Mouse (Mus musculus): ENCODE results near the gene Asb2.

Asb2 gene

DNA sequence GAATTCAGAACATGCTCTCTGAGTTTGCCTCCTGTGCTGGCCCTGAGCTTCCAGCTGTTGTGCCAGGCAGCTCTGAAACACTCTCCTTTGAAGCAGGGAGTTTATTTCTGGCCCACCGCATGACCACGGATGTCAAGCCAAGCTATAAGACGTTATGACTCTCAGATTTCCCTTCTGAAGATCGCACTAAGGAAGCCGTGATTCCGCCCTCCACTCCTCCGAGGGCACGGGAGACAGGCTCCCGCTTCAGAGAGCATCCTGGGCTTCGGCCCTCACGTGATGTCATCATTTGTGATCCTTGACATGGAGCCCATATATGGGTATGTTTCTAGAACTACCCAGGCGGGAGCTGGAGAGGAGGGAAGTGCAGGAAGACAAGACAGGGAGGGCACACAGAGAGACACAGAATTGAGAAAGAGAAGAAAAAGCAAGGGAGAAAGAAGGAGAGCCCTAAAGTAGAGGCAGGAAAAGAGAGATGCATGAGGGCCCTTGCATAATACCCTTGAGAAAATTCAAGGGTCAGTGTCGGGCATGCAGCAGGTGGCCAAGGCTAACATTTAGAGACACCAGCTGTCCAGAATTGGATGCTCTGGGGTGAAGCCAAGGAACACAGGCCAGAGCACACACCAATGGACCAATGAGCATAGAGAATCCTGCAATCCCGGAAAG lies at the start of gene Asb2:
TSS of gene Asb2 (minus strand) at position 256 of the 669 bp plus-strand sequence.
- WGBS = 49% methylated on average over 14 of the region's 14 CpGs

DNA sequence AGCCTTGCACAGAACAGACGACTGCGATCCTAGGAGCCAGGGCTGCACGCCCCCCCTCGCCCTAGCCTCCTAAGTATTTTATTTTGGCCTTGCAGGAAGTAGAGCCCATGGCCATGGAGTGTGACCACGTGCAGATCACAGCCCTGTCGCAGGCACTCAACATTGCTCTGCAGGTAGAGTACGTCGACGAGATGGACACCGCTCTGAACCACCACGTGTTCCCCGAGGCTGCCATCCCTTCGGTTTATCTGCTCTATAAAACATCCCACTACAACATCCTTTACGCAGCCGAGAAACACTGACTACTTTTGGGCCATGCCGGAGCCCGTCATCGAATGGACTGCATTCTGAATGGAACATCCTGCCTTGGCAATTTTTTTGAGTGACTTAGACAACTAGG lies 48.3 kb upstream of the Asb2 start:
- 84% methylated on average over 18 of the region's 18 CpGs for WGBS

DNA sequence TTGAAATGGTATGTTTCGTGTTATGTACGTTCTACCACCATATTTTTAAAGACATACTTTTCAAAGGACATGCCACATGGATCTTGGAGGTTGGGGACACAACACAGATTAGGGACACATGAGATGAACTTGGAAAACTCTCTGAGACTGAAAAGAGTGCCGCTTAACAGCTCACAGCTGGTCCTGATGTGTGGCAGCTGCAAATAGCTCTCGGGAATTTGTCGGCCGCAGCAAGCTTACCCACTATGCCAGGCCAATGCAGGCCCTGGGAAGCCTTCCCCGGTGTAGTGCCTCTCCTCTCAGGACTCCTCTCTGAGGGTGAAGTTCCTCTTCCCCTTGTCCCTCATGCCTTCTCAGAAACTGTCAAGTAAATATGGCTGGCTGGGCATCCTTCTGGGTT lies 41.0 kb upstream of the Asb2 start:
- 76% methylated on average over 7 of the region's 7 CpGs for WGBS

DNA sequence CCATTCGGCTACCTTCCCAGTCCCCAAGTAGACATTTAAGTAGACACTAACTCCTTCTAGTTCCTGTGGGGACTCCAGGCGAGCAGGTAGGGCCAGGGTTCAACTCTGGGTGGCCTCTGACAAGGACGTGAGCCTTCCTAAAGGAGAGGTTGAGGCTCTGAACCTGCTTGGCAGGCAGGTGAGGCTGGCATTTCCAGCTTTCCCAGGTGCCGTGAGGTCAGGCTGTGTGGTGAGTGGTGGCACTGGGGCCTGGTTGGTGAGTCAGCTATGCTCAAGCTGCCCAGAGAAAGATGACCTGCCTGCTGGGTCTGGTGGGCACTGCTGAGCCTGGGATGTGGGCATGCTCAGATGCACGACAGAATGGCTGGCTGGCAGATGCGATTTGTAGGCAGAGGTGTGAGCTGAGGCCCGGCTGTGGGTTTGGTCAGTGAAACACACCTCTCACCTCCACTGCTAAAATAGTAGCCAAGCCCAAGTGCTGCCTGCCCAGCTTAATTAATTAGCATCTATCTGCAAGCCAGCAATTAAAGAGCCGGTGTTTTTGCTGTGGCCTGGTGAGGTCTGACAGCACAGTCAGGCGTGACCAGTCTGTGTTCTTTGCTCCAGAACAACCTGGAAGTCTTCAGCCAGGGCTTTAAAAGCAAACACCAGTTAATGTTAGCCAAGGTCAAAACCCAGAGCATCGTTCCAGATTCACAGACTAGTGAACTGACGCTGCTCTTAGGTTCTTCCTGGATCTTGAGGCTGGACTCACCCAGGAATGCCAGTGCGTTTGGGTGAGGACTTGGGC lies 39.9 kb upstream of the Asb2 start:
- 74% methylated on average over 12 of the region's 12 CpGs for WGBS

DNA sequence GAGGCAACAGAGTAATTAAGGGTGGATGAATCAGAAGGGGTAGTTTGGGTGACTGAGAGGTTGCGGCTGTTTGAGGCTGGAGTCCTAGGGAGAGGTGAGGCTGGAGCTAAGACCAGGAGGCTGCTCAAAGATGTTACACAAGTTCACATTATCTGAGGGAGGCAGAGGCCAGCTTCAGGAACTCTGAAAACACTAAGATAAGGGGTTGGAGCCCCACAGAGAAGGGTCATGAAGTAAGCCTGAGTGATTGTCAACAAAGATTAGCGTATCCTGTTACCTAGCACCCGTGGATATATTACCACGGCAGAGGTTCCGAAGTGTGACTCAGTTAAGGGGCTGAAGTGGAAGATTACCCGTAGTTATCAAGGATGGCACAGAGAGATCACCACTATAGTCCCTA lies 37.7 kb upstream of the Asb2 start:
- 80% methylated on average over 6 of the region's 6 CpGs for WGBS

DNA sequence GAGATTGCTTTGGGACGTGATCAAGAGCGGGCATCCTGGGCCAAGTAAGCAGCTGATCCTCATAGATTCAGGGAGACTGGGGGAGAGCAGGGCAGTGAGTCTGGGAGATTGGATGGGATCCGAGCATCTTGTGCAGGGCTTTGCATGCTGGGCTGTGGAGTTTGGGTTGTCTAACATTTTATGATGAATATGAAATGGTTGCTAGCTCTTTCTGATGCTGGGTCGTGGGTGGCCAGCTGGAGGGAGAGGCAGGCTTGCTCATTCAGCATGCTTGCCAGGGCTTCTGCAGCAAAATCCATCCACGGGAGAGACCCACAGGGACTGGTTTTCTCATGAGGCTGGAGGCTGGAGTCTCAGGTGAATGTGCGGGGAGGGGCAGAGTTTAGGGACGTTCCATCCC lies 35.3 kb upstream of the Asb2 start:
- WGBS = 50% methylated on average over 7 of the region's 7 CpGs

DNA sequence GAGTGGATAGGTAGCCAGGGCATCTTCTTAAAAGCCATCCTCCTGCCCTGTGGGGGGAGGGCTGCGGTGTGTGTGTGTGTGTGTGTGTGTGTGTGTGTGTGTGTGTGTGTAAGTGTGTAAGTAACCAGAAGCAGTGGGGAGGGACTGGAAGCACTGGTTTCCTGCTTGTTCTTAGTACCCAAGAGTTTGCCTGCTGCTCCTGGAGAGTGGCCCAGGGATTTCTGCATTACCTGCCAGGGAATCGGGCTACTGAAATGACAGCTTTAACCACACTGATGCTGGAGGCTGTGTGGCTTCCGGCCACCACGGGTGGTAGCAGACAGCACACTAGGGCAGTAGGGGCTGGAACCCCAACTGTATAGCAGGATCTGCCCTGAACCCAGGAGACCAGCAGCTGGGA lies 34.2 kb upstream of the Asb2 start:
- 44% methylated on average over 4 of the region's 4 CpGs for WGBS

DNA sequence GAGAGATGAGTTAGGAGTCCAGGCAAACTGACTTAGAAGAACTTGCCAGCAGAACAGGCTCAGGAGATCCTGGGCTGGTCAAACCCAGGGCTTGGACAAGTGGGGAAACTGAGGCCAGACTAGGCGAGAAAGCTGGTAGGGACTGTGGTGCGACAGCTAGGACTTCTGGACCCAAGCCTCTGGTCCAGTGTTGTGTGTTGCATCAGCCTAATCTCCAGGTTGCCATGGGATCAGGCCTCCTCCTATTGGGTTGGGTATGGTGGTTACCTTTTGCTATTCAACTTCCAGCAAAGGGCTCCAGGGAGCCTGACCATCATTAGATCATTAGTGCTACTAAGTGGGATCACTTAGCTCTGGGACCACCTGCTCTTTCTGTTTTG lies 33.5 kb upstream of the Asb2 start:
- 60% methylated on average over 2 of the region's 2 CpGs for WGBS

DNA sequence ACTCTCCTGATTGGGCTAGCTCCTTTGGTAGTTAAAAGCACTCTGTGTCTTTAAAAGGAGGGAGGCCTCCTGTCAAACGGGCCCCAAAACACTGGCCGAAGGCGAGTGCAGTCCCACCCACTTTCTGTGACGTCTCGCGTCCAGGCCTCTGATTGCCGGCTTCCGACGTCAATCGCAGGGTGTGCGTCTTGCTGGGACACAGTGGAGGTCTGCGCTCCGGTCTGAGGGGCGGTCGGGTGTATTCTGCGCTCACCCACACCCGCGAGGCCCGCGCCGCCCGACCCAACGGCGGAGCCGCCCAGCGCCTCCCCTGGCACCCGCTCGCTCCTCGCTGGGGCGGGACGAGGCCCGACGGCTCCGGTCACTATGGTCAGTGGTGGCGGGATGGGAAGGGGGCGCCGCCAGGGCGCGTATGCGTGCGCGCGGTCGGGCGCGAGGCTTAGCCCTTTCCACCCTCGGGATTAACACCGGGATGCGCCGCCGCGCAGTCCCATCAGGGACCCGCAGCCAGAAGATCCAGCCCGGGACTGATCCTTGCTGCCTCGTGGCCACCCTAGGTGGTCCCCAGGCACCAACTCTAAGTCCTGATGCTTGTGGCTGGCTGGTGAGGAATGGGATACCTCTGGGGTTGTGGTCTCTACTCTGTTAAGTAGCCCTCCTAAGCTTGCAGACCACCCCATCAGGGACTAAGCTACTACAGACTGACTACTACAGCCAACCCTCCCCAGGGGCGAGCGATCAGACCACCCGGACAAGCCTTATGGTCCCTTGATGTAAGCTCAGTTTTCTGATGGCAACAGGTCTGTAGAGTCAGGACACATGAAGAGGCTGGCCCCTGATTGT lies 32.9 kb upstream of the Asb2 start, which contains the start of gene Otub2:
TSS of gene Otub2 (plus strand) at position 178 of the 843 bp plus-strand sequence.
- WGBS = under 1% methylated on average over 57 of the region's 58 CpGs

DNA sequence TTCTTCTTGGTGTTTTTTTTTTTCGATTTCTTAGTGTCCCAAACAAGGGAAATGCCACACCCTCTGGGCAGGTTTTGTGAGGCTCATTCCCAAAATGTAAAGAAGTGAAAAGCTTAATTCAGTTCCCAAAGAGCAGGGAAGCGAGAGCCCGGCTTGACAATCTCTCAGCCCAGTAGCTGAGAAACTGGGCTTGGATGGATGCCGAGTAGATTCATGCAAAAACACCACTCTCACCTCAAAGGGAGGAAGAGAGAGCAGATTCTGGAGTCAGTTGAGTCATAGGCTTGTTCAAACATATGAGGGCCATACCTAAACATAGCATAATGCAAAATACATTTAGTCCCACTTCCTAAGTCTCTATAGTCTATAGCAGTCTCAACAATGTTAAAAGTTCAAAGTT lies 24.4 kb upstream of the Asb2 start:
- WGBS = 51% methylated on average over 4 of the region's 4 CpGs

DNA sequence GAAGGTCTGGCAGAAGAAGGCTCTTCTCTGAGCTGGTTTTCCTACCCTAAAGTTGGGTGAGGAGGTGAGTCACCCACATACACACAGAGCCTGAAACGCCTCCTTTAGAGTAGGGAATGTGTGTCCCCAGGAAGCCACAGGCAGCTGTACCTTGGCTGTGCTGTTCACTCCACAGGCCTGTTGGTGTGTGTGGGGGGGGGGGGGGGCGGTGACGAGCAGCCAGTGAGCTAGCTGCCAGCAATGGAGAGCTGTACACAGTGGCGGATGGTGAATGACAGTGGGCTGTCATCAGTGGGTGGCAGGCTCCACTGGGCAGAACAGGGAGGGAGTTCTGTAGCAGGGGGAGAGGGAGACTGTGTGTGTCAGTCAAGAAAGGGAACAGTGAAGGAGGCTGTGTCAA lies 21.0 kb upstream of the Asb2 start:
- WGBS = 16% methylated on average over 4 of the region's 4 CpGs

DNA sequence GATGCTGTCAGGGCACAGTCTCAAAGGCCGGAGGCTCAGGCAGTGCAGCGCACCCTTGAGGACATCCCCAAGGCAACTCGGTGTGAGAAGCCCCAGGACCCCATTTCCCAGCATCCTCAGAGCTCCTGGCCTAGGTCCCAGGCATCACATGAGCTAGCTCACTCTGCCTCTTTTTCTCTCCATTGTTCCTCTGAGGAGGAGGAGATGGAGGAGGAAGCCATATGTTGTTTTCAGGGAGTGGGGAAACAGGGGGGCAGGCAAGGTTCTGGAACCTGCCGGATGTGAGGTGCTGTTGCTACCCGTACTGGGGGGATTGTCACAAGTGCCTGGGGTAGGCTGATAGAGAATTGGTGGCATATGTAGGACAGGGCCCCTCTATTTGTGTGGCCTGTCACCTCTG lies 20.3 kb upstream of the Asb2 start:
- WGBS = 27% methylated on average over 5 of the region's 5 CpGs

DNA sequence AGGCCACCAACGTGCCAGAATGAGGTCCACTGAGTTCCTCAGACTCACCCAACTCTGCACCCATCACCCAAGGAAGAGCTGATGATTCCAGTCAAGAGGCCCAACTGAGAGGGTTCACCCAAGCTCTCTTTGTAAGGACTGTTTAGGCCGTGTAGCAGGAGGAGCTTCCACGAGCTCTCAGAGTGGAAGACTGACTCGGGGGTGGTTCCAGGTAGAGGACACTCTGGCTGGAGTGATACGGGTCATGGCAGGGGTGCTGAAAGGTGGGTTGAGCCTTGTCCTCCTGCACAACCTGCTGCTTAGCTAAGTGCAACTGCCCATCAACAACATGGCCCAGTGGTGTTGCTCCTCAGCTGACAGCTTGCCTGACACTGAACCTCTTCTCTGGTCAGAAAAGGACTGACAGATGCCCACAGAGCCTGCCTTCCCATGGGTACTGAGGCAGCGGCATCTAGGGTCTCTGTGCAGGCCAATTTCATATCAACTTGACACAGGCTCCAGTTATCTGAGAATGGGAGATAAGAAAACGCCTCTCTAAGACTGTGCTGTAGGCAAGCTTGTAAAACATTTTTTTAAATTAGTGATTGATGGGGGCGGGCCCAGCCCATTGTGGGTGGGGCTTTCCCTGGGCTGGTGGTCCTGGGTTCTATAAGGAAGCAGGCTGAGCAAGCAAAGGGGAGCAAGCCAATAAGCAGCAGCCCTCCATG lies 17.9 kb upstream of the Asb2 start:
- WGBS = 78% methylated on average over 8 of the region's 8 CpGs

DNA sequence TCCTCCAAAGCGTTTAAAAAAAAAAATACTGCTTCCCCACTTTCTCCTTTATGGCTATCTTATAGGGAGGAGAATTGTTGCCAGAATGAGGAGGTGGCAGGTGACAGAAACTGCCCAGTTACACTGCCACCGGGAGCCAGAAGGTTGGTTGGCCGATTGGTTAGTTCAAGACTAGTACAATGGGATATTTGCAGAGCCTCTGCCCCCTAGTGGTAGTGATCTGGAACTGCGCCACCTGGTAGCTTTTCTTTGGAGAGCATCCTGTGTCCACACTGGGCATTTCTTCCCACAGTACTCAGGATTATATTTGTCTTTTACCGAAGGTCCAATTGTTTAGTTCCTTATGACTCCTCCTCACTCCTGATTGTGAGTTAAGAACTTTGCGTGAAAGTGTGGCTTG lies 15.9 kb upstream of the Asb2 start:
- 27% methylated on average over 6 of the region's 6 CpGs for WGBS

DNA sequence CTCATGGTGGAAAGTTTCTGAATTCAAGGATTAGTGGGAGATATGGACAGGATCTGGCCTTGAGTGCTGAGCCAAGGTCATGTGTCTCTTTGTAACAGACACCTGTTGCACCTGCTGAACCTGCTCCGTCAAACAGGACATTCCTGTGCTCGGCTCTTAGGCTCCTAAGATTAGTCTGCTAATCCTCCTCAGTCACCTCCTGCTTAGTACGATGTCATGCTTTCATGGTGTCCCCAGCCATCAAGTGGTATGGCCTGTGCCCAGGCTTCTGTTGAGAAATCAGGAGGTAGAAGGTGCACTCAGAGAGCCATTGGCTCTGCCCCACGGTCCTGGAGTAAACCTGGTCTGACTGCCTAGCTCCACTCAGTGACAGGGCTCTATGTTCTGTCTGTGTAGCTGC lies 15.1 kb upstream of the Asb2 start:
- whole genome bisulfite sequencing = 94% methylated on average over 4 of the region's 4 CpGs

DNA sequence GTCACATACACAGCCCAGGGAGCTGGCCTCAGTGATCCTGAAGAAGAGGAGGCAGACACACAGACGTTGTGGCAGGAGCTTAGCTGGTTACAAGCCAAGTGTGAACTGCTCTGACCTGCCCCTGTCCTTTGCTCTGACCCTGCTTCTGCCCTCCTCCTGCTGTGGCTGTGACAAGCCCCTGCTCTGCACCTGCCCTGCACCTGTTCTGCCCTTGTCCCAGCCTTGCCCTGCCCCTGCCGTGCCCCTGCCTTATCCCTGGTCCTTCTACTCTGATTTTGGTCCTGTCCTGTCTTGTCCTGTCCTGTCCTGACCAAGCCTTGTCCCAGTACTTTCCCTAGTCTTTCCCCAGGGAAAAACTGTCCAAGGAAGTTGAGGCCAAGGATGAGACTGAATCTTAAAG lies 13.0 kb upstream of the Asb2 start:
- 82% methylated on average over 2 of the region's 2 CpGs for WGBS

DNA sequence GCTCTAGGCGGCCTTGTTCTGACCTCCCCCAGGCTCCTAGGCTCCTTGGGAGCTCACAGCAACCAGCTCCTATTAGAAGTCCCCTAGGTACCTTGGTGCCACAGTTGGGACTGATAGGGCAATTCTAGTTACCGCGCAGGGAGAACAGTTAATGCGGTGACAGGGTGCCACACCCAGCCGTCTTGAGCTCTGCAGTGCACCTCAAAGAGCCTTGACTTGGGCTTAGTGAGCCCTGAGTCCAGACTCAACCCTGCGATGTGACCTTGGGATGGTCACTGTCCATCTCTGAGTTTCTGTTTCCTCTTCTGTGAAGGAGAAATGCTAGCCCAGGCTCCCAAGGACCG lies 12.5 kb upstream of the Asb2 start:
- WGBS = 81% methylated on average over 7 of the region's 7 CpGs

DNA sequence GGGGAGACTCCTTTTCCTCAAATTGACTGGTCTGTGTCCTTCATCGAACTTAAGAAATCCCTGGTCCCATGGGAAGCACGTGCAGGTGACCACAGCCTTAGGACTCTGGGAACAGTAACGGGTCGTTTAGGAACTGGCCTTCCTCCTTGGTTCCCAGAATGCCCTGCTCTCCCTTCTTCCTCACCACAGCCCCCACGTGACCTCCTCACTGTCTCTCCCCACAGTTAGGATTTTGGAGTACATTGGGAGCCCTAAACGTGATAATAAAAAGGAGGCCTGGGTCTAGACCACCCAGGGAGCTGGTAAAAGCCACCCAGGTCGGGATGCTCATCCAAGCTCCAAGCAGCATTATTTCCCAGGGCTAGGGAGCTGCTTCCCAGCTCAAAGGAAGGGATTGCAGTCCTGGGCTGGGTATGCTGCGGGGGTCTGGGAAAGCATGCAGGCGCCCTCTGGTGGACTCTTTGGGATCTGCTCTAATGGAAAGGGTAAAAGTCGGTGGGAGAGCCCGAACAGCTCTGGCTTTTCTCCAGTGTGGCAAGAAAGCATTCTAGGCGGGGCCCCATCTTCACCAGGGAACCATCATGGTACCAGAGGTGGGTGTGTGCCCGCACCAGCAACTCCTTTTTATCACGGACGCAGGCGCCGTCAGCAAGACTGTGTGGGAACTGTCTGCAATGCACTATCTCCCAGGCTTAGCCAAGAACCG lies 12.0 kb upstream of the Asb2 start:
- 21% methylated on average over 18 of the region's 18 CpGs for WGBS

DNA sequence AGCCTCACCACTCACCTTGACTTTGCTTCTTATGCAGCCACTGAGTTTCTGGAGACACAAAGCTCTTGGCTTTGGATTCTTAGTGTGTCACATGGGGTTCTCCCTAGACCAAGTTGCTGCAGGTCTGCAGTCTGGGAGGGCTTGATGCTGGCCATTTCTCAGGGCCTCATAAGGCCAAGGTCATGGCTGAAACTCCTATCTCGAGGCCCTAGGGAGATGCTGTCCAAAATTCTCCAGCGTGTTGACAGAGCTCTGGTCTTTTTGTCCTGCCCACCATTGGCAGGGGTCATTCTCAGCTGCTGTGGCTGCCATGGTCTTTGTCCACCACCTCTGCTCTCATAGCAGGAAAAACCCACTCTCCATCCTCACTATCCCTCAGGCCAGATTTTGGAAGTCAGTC lies 11.4 kb upstream of the Asb2 start:
- 88% methylated on average over 2 of the region's 2 CpGs for WGBS

DNA sequence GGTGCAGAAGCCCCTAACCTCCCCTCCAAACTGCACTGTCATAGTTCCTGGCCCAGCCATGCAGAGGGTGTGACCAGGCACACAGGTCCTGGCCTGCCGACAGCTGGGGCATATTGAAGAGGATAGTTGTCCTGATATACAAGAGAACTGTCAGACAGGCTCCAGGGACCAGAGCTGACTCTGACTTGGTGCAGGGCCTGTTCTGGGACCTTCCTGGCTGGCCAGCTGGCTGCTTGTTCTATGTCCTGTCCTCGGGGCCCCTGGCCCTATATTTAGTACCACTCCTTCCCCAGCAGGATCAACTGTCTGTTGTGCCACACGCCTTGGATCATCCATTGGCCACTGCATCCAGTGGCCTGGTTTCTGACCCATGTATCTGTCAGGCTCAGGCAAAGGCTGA lies 6.5 kb upstream of the Asb2 start:
- WGBS = 81% methylated on average over 3 of the region's 3 CpGs

DNA sequence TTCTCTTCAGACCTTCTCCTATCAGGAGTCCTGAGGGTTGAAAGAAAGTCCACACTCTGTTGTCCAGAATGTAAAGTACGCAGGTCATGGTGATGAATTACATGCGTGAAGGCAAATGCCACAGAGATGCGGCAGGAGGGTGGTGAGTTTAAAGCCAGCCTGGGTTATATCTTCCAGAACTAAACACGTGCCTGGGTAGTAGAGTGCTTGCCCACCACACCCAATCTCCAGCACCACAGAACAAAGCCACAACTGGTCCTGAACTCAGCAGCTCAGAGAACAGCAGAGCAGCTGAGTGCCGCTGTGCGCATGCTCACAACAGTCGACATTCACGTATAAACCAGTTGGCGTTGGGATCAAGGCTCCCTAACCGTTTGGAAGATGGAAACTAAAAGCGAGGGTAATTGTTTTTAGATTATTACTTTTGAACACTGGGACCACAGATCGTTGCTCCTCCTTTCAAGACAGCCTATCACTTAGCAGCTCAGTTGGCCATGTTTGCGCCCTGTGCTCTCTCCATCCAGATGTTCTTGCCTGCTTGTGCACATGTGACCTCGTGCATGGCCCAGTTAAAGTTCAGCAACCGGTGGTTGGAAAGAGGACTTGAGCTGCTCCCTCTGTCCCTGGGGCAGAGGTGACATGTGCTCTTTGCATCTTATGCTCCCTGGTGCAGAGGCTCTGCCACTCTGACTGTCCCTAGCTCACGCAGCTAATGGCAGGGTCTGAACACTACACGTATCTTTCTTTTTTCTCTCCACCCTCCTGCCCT lies 5.9 kb upstream of the Asb2 start:
- WGBS = 94% methylated on average over 17 of the region's 17 CpGs

Measured in cerebral cortex, adult 2 months (tissue).